Mouse (Mus musculus) cerebellum, adult 2 months (tissue): ENCODE data around the gene Mst1r. TPM values are rescaled to one million over a fixed set of nuclear protein-coding genes. Genes with fewer than 3 reads are reported as not detected.

Source experiments
- DNase-seq, 2 experiments: peaks; one replicate each; pipeline ENCODE4 v3.0.0; 2021
- H3K27ac ChIP-seq: fragments of 200-500 bp; 2 replicates; pipeline ENCODE4 v1.5.1; 2012; ENCODE audit warnings: low read length, control low read depth, inconsistent platforms; ENCODE audit not compliant: insufficient read depth
- H3K27me3 ChIP-seq: fragments of 200-500 bp; 2 replicates; pipeline ENCODE4 v1.6.1; 2012; ENCODE audit warnings: inconsistent platforms, mild to moderate bottlenecking, low read length, moderate library complexity; ENCODE audit not compliant: control insufficient read depth, insufficient read depth
- H3K4me1 ChIP-seq: fragments of 200-500 bp; 2 replicates; pipeline ENCODE4 v1.6.1; 2011; ENCODE audit warnings: low read length; ENCODE audit not compliant: control insufficient read depth, insufficient read depth
- H3K4me3 ChIP-seq: fragments of 200-500 bp; replicated peaks from 2 replicates; pipeline ENCODE3; 2011; ENCODE audit warnings: mild to moderate bottlenecking, low read depth, low read length, control low read depth; ENCODE audit not compliant: insufficient read depth
- CTCF ChIP-seq: fragments of 200-500 bp; IDR thresholded peaks from 2 replicates; pipeline ENCODE4 v1.5.1; 2011; ENCODE audit warnings: low read depth, mild to moderate bottlenecking, control low read depth, low read length, moderate library complexity, borderline replicate concordance; ENCODE audit not compliant: insufficient read depth
- POLR2A ChIP-seq: fragments of 200-500 bp; IDR thresholded peaks from 2 replicates; pipeline ENCODE4 v1.6.1; 2011; ENCODE audit warnings: low read length, control low read depth, borderline replicate concordance; ENCODE audit not compliant: insufficient read depth
- WGBS: fragments of 180-500 bp; shearing (Covaris S2); methylation state at CpG from one replicate; pipeline ENCODE4 v1.1.7; 2018; 5-methylcytosine and 5-hydroxymethylcytosine counted together
- polyA plus RNA-seq: library from polyadenylated mRNA; depleted of rRNA; stranded (reverse); fragments of >200 nt; gene quantifications from 2 replicates; pipeline ENCODE4 v1.2.3, GENCODE M21; 2012; rRNA removed

Mst1r gene
- 0.71 and 1.0 TPM in 2 replicates for polyA plus RNA-seq

GRCm38 (mm10) chr9:107906252-107906966 is at the start of gene Mst1r:
TSS of gene Mst1r (plus strand) at chr9:107906873.
- 30% methylated on average over 19 of the region's 19 CpGs for WGBS
- no peaks in the 10 kb centered on the region for H3K27me3 ChIP-seq
- DNase-seq = no peak
- no peak within 1 kb of the TSS for H3K27ac ChIP-seq
- 0 out of 2 replicates have a peak, but pooled peaks cover 3% of the 10 kb centered on the region for H3K4me1 ChIP-seq
- no peak for TF ChIP-seq POLR2A
- no peak for TF ChIP-seq CTCF
- H3K4me3 ChIP-seq = no peak within 1 kb of the TSS

- no peak overlapping the region for H3K27ac ChIP-seq
- no peaks in the 10 kb centered on the region for H3K27me3 ChIP-seq
- TF ChIP-seq POLR2A = no peak
- no peak for TF ChIP-seq CTCF
Measured at GRCm38 (mm10) chr9:107858343-107858742, 48.3 kb upstream of the Mst1r start.

DNA sequence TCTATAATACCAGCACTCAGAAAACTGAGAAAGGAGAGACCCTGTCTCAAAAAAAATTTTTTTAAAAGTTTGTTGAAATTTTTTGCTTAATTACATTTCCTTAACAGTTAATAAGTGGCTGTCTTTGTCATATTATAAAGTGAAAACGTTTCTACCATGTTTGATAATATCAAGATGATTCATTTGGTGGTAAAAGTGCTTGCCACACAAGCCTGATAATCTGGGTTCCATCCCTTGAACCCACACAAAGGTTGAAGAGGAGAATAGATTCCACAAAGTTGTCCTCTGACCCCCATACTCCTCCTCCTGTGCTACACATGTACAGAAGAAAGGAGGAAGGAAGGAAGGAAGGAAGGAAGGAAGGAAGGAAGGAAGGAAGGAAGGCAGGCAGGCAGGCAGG is 42.2 kb upstream of the Mst1r start:
- WGBS = 77% methylated on average over 1 of the region's 1 CpGs
- H3K27ac ChIP-seq = no peak overlapping the region

More at GRCm38 (mm10) chr9:107858343-107858742, 48.3 kb upstream of the Mst1r start:
- H3K4me1 ChIP-seq = no peaks in the 10 kb centered on the region
- no peak for DNase-seq
- H3K4me3 ChIP-seq = no peak overlapping the region
- WGBS = 94% methylated on average over 3 of the region's 3 CpGs

DNA sequence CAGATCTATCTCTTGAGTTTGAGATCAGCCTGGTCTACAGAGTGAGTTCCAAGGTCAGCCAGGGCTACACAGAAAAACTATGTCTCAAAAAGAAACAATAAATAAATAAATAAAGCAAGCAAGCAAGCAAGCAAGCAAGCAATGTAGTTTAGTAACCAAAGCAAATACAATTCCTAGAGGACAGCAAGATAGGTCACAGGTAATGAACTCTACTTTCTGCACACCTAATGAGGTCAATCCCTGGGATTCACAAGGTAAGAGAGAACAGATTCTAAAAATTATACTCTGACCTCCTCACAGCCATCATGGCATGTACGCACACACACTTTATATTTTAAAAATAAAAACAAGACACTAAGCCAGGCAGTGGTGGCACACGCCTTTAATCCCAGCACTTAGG is 40.6 kb upstream of the Mst1r start:
- Histone ChIP-seq H3K4me1 (no peaks in the 10 kb centered on the region), H3K27ac (no peak overlapping the region), H3K27me3 (no peaks in the 10 kb centered on the region), H3K4me3 (no peak overlapping the region)
- DNase-seq = no peak
- TF ChIP-seq POLR2A = no peak
- TF ChIP-seq CTCF = no peak
- WGBS = 95% methylated on average over 2 of the region's 2 CpGs

More for the DNA sequence above, 42.2 kb upstream of the Mst1r start:
- Histone ChIP-seq H3K4me3 (no peak overlapping the region), H3K4me1 (no peaks in the 10 kb centered on the region), H3K27me3 (no peaks in the 10 kb centered on the region)
- no peak for DNase-seq
- TF ChIP-seq POLR2A = no peak
- TF ChIP-seq CTCF = no peak

DNA sequence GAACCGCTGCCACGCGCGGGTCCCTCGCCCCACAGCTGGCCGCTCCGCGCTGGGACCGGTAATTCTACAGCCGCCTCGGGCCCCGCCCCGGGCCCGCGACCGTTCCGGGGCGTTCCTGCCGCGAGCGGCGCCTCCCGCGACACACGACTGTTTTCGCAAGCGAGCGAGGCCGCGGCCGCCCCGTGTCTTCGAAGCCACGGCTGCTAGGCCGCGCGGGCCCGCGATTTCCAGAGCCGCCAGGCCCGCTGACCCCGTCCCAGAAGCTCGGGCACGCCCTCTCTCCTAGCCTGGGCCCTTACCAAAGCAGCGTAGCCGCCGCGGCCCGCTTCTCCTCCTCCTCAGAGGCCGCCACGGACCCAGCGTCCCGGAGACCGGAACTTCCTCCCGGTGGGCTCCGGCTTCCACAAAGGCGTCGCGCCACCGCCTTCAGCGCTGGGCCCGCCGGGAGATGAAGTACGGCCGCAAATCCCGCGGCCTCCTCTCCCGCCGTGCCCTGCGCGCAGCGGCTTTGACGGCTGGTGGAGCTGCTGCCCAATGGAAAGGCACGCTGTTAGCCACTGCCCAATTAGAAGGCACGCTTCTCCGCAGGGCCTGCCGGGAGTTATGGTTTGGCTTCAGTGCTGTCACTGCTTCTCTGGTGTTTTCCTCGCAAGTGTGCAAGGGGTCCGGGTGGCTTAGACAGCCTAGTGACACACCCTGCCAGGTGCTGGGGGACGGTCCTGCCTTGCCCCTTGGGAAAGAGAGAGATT is 34.1 kb upstream of the Mst1r start:
- under 1% methylated on average over 80 of the region's 80 CpGs for WGBS
- TF ChIP-seq CTCF (no peak), POLR2A (peak; percentile 96)
- H3K27ac ChIP-seq = peak overlapping the region; percentile 72
- DNase-seq = peak; percentile 95 to 98
- no peaks in the 10 kb centered on the region for H3K27me3 ChIP-seq
- no peaks in the 10 kb centered on the region for H3K4me1 ChIP-seq
- peak overlapping the region; percentile 97 for H3K4me3 ChIP-seq

- 8% methylated on average over 14 of the region's 14 CpGs for WGBS
- H3K27me3 ChIP-seq = no peaks in the 10 kb centered on the region
- no peak for DNase-seq
Measured at GRCm38 (mm10) chr9:107873137-107873536, 33.5 kb upstream of the Mst1r start, which contains the start of gene Rbm6. TSS of gene Rbm6 (minus strand) at chr9:107873237.

DNA sequence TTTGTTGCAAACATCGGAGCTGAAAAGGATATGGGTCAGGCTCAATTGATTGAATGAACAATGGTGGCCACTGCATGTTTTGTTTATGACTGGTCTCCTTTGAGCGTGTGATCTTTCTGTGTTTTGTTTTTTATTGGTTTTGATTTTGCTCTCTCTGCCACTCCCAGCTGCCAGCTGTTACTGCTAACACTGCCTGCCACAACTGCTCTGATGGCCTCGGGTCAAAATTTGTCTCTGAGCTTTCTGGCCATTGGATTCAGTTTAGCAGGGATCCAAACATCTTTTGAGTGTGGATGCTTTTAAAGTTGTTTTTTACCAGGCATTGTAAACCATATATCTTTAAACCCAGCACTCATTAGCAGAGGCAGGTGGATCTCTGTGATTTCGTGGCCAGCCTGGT is 26.3 kb upstream of the Mst1r start:
- Histone ChIP-seq H3K4me3 (no peak overlapping the region), H3K27ac (no peak overlapping the region), H3K27me3 (no peaks in the 10 kb centered on the region), H3K4me1 (no peaks in the 10 kb centered on the region)
- 57% methylated on average over 4 of the region's 4 CpGs for WGBS
- no peak for DNase-seq
- TF ChIP-seq POLR2A = no peak
- no peak for TF ChIP-seq CTCF

More at GRCm38 (mm10) chr9:107873137-107873536, 33.5 kb upstream of the Mst1r start, which contains the start of gene Rbm6:
- H3K4me3 ChIP-seq = peak within 1 kb of the TSS; percentile 97
- TF ChIP-seq POLR2A = no peak
- TF ChIP-seq CTCF = no peak
- peak within 1 kb of the TSS; percentile 72 for H3K27ac ChIP-seq
- no peaks in the 10 kb centered on the region for H3K4me1 ChIP-seq

- no peaks in the 10 kb centered on the region for H3K4me1 ChIP-seq
- under 1% methylated on average over 28 of the region's 28 CpGs for WGBS
- H3K4me3 ChIP-seq = peak within 1 kb of the TSS; percentile 97
- TF ChIP-seq POLR2A (peak; percentile 63; the same call in 1 of the 2 replicates), CTCF (no peak)
- H3K27me3 ChIP-seq = no peaks in the 10 kb centered on the region
- H3K27ac ChIP-seq = peak within 1 kb of the TSS; percentile 84; the same call in 1 of the 2 replicates
- peak; percentile 91 to 95 for DNase-seq
Measured at GRCm38 (mm10) chr9:107887804-107888266, 18.8 kb upstream of the Mst1r start, which contains the start of gene Mon1a. TSS of gene Mon1a (plus strand) at chr9:107888151.
